Mouse (Mus musculus): ENCODE data around the gene Spag9.
A peak's percentile ranks its signal among the peaks of the same experiment; 100 is the strongest.
"Not testable (repeated sequence)": the region's sequence is repeated elsewhere in the genome, so short reads cannot be mapped to it uniquely, and the experiment has no call there.

The Spag9 gene

GRCm38 (mm10) chr11:93986298-93986697 lies 9.6 kb upstream of the Spag9 start:
- no peak for DNase-seq (ENCODE audit: low read depth, low spot score)

GRCm38 (mm10) chr11:93987026-93987425 lies 8.9 kb upstream of the Spag9 start:
- DNase-seq (ENCODE audit: low read depth, low spot score) = no peak

- DNase-seq (ENCODE audit: low read depth, low spot score) = peak; percentile 89
These were observed 8.1 kb upstream of the Spag9 start for GRCm38 (mm10) chr11:93987625-93988327.

GRCm38 (mm10) chr11:93988328-93989062 lies 7.4 kb upstream of the Spag9 start:
- no peak for DNase-seq (ENCODE audit: low read depth, low spot score)

DNA sequence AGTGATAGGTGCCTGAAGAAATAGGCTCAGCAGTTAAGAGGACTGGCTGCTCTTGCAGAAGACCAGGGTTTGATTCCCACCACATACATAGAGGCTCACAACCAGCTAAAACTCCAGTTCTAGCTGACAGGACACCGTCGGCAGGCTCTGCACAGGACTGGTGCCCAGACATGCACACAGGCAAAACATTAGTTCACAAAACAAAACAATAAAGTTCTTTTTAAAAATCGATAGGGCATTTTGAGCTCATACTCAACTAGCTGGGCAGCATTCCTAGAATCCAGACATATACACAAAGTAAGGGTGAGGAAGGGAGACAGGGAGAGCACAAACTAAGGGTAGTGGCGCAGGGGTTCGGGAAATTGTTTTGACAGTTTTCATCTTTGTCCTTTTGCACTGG lies 1.4 kb upstream of the Spag9 start:
- DNase-seq (ENCODE audit: low read depth, low spot score) = no peak

DNA sequence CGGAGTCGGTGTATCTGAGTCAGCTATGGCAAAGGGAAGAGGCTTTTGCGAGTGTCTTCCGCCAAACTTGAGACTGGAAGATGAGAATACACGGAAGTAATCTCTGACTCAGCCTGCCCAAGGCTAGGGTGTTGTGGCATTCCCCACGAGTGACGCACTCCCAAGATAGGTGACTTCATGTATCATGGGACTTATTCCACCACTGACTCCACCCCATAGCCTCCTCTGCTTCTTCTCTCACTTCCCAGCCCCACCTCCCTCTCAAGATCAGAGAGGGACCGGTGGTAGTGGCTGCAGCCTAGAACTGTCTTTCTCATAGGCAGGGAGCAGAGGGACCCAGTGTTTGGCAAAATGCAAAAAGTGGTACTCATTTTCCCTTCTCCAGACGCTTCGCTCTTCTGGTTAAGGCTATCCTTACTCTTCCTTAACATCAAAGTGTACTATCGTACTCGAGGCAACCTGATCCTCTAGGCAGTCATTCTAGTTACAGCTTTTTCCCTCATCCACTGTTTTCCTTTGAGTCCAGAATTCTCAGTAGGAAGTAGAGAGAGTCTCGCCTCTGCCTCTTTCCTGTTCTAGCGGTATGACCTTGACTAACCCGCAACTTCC lies 676 bp upstream of the Spag9 start:
- DNase-seq (ENCODE audit: low read depth, low spot score) = peak; percentile 97

GRCm38 (mm10) chr11:93996306-93997140 lies 632 bp downstream of the Spag9 start:
- DNase-seq (ENCODE audit: low read depth, low spot score) = peak; percentile 69

- DNase-seq (ENCODE audit: low read depth, low spot score) = peak; percentile 52
These were observed 1.4 kb downstream of the Spag9 start for GRCm38 (mm10) chr11:93997141-93997775.

DNA sequence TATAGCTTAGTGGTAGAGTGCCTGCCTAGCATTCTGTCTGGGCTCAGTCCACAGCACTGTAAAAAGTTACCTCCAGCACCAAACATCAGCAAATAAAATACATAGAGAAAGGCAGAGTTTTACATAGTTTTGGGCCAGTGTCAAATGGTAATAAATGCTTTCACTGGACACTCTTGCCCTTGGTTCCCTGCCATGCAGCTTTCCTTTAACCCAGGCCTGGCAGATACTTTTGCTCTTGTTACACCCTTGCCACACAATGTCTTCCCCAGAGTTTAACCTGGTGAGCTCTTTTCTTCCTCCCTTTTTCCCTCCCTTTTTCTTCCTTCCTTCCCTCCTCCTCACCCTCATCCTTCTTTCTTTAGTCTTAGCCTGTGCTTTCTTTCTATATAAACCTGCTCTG lies 3.4 kb downstream of the Spag9 start:
- no peak for DNase-seq (ENCODE audit: low read depth, low spot score)

DNA sequence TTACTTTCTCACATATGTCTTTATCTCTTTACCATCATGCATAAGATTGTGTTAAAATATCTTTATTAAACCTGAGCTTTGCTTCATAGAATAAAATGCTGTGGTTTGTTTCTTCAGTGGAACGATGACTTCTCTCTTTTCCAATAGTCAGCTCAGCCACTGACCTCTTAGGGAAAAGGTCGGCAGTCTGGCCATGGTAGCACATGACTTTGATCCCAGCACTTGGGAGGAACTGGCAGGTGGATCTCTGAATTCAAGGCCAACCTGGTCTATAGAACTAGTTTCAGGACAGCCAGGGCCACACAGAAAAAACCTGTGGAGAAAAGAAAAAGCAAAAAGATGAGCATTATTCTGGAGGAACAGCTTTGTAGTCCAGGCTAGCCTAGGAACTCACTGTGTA lies 7.5 kb downstream of the Spag9 start:
- no peak for DNase-seq (ENCODE audit: low read depth, low spot score)

GRCm38 (mm10) chr11:94019091-94019490 lies 23.2 kb downstream of the Spag9 start:
- DNase-seq (ENCODE audit: low read depth, low spot score) = no peak

GRCm38 (mm10) chr11:94020403-94020802 lies 24.5 kb downstream of the Spag9 start:
- DNase-seq (ENCODE audit: low read depth, low spot score) = no peak

DNA sequence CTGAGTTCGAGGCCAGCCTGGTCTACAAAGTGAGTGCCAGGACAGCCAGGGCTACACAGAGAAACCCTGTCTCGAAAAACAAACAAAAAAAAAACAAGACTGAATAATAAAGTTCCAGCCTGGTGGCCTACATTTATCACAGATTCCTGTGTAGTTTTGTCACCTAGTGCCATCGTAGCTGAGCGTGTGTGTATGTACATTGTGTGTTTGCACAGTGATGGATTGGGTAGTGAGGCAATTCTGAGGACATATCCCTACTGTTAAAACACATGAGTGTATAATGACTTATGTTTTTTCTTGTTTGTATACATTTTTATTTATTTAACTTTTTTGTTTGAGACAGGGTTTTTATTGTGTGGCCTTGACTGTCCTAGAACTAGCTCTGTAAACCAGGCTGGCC lies 30.4 kb downstream of the Spag9 start:
- DNase-seq (ENCODE audit: low read depth, low spot score) = no peak

- no peak for DNase-seq (ENCODE audit: low read depth, low spot score)
These were observed 36.2 kb downstream of the Spag9 start for GRCm38 (mm10) chr11:94032084-94032483.

DNA sequence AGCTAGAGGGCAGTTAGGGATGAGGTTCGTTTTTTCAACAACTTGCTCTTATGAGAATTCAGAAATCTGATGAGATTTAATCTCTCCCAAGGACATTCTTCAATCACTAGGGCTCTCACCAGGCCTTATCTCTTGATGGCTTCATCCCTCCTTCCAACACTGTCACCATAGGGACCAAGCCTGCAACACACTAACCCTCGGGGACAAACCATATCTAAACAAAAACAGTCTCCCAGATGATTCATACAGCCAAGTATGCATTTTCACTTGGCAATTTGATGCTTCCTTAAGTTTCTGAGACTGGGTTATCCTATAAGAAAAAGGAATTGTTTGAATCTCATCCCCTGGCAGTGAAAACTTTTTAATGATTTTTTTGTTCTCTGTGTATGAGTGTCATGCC lies 37.1 kb downstream of the Spag9 start:
- DNase-seq (ENCODE audit: low read depth, low spot score) = no peak

DNA sequence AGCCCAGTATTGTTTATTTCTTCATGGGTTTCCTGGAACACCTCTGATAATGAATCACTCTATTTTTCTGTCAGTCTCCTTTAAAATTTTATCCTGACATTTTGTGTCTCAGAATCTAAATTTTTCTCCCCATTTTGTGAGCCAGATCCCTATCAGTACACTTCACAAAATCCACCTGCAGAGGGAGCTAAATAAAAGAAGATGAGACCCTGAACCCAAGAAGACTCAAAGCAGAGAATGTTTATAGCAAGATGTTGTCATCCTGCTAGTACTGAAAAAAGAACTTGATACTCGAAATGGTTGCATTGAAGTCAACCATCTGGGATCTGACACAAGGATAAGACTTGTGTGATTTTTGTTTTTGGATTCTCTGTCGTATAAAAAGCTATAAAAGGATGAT lies 40.1 kb downstream of the Spag9 start:
- no peak for DNase-seq (ENCODE audit: low read depth, low spot score)

GRCm38 (mm10) chr11:94041475-94041874 lies 45.6 kb downstream of the Spag9 start:
- DNase-seq (ENCODE audit: low read depth, low spot score) = peak; percentile 17

- not testable (repeated sequence) for DNase-seq (ENCODE audit: low read depth, low spot score)
These were observed 46.4 kb downstream of the Spag9 start for GRCm38 (mm10) chr11:94042301-94042700.

- DNase-seq (ENCODE audit: low read depth, low spot score) = peak; percentile 38
These were observed 48.4 kb downstream of the Spag9 start for GRCm38 (mm10) chr11:94043998-94044985.

- DNase-seq (ENCODE audit: low read depth, low spot score) = no peak
These were observed 49.1 kb downstream of the Spag9 start for GRCm38 (mm10) chr11:94045016-94045415.

All from skeletal muscle tissue, adult 2 months (tissue).